Mouse (Mus musculus) liver, postnatal 0 days (tissue): ENCODE measurements around the gene Pip5k1c. TPM values are rescaled to one million over a fixed set of nuclear protein-coding genes. Genes with fewer than 3 reads are reported as not detected.

Experiments
- ATAC-seq: fragments of 200-750 bp; cut with Nextera tagmentation; 2 replicates; pipeline ENCODE4 v1.8.0; 2017; ENCODE audit warnings: mild to moderate bottlenecking, moderate library complexity
- DNase-seq: peaks from one replicate; pipeline ENCODE4 v3.0.0-alpha.2; 2016
- H3K27ac ChIP-seq: fragments of 300-500 bp; sonication (generic); 2 replicates; pipeline ENCODE4 v1.5.1; 2014; ENCODE audit warnings: antibody characterized with exemption, moderate library complexity, mild to moderate bottlenecking, low read depth
- H3K27me3 ChIP-seq: fragments of 300-500 bp; sonication (generic); 2 replicates; pipeline ENCODE4 v1.6.1; 2014; ENCODE audit warnings: low read length, control low read depth, mixed read lengths; ENCODE audit not compliant: insufficient read depth
- H3K36me3 ChIP-seq: fragments of 300-500 bp; sonication (generic); replicated peaks from 2 replicates; pipeline ENCODE4 v1.6.1; 2014; ENCODE audit warnings: mild to moderate bottlenecking, control low read depth, low read length, moderate library complexity, mixed read lengths; ENCODE audit not compliant: insufficient read depth
- H3K4me1 ChIP-seq: fragments of 300-500 bp; sonication (generic); 2 replicates; pipeline ENCODE4 v1.6.1; 2014; ENCODE audit warnings: antibody characterized with exemption, mild to moderate bottlenecking, control low read depth; ENCODE audit not compliant: insufficient read depth
- H3K4me2 ChIP-seq: fragments of 300-500 bp; sonication (generic); 2 replicates; pipeline ENCODE4 v1.6.1; 2014; ENCODE audit warnings: low read depth, mild to moderate bottlenecking, low read length, moderate library complexity, mixed read lengths
- H3K4me3 ChIP-seq: fragments of 300-500 bp; sonication (generic); 2 replicates; pipeline ENCODE4 v1.5.1; 2014; ENCODE audit warnings: low read depth, low read length
- H3K9ac ChIP-seq: fragments of 300-500 bp; sonication (generic); replicated peaks from 2 replicates; pipeline ENCODE4 v1.6.1; 2014; ENCODE audit warnings: mild to moderate bottlenecking, moderate library complexity
- H3K9me3 ChIP-seq: fragments of 300-500 bp; sonication (generic); 2 replicates; pipeline ENCODE4 v1.6.1; 2016; ENCODE audit warnings: mild to moderate bottlenecking, control low read depth, low read length, mixed read lengths
- CTCF ChIP-seq: sonication (generic); IDR thresholded peaks from 2 replicates; pipeline ENCODE4 v1.5.1; 2016; ENCODE audit warnings: antibody characterized with exemption, low read depth
- EP300 ChIP-seq: IDR thresholded peaks from 2 replicates; pipeline ENCODE4 v1.6.1; 2016; ENCODE audit warnings: antibody characterized with exemption, low read depth, mild to moderate bottlenecking
- WGBS: fragments of 180-500 bp; shearing (Covaris S2); extraction: QIAGEN DNeasy Blood & Tissue Kit; methylation state at CpG from one replicate; pipeline ENCODE4 v1.1.7; 2014; ENCODE audit not compliant: insufficient replicate concordance; 5-methylcytosine and 5-hydroxymethylcytosine counted together
- polyA plus RNA-seq: library from polyadenylated mRNA; unstranded; fragments of >200 nt; fragmentation: Nextera tagmentation; extraction: Ambion mirVana; gene quantifications from 2 replicates; pipeline ENCODE4 v1.2.1, GENCODE M21; 2015

Gene Pip5k1c
- polyA plus RNA-seq, 1 experiment from 2014 or later: 9.7 TPM

GRCm38 (mm10) chr10:81252424-81253419 is 40.0 kb upstream of the Pip5k1c start, which contains the start of gene Matk:
Gene Matk, plus strand, starts transcription at chr10:81252935.
- no peak within 1 kb of the TSS for H3K4me2 ChIP-seq
- H3K4me3 ChIP-seq: no peak within 1 kb of the TSS
- DNase-seq (no peak), ATAC-seq (no peak)
- no peaks in the 10 kb centered on the region for H3K9me3 ChIP-seq
- H3K36me3 ChIP-seq: no peaks in the 10 kb centered on the region
- H3K27ac ChIP-seq: no peak within 1 kb of the TSS
- no peak within 1 kb of the TSS for H3K9ac ChIP-seq
- peaks cover 21% of the 10 kb centered on the region for H3K4me1 ChIP-seq
- TF ChIP-seq EP300: no peak
- TF ChIP-seq CTCF: no peak
- 11% methylated on average over 43 of the region's 44 CpGs for WGBS
- H3K27me3 ChIP-seq: peaks cover 39% of the 10 kb centered on the region

DNA sequence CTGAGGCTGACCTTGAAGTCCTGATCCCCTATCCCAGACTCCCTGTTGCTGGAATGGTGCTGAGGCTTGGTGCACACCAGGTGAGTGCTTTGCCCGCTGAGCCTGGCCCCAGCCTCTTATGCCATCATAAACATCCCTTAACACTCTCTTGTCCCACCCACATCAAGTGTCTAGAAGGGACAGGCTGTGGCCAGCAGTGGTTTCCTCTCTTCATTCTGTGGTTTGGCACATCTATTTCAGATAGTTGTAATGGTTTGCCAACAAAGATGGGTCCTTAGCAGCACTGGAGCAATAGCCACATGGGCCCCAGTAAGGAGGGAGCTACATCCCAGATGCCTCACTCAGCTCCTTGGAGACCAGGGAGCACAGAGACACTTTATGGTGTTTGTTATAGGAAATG is 37.9 kb upstream of the Pip5k1c start:
- Histone ChIP-seq H3K27me3 (peaks cover 54% of the 10 kb centered on the region), H3K9me3 (no peaks in the 10 kb centered on the region), H3K4me1 (peaks cover 12% of the 10 kb centered on the region), H3K4me3 (no peak overlapping the region), H3K27ac (no peak overlapping the region), H3K36me3 (no peaks in the 10 kb centered on the region), H3K9ac (no peak overlapping the region), H3K4me2 (no peak overlapping the region)
- TF ChIP-seq EP300: no peak
- no peak for TF ChIP-seq CTCF
- no peak for ATAC-seq
- 18% methylated on average over 1 of the region's 1 CpGs for WGBS
- DNase-seq: no peak

- peak; percentile 12; the same call in 1 of the 2 replicates for ATAC-seq
- WGBS: 2% methylated on average over 62 of the region's 62 CpGs
Observed at GRCm38 (mm10) chr10:81257158-81258039, 35.4 kb upstream of the Pip5k1c start.

DNA sequence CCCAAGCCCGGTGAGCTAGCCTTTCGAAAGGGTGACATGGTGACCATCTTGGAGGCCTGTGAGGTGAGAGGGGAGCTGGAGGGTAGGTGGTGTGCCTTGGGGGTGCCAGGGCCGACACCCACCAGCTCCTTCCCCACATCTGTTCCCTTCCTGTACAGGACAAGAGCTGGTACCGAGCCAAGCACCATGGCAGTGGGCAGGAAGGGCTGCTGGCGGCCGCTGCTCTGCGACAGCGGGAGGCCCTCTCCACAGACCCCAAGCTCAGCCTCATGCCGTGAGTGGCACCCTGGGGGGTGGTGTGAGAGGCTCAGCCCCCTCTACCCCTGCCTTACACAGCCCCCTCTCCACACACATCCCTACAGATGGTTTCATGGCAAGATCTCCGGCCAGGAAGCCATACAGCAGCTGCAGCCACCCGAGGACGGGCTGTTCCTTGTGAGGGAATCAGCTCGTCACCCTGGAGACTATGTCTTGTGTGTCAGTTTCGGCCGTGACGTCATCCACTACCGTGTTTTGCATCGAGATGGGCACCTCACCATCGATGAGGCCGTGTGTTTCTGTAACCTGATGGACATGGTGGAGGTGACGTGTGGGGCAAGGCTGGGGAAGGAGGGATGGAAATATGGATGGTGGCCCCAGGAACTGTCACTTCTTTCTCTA is 33.4 kb upstream of the Pip5k1c start:
- H3K4me3 ChIP-seq: no peak overlapping the region
- TF ChIP-seq CTCF (no peak), EP300 (no peak)
- H3K27me3 ChIP-seq: peaks cover 31% of the 10 kb centered on the region
- peaks cover 12% of the 10 kb centered on the region for H3K36me3 ChIP-seq
- no peak overlapping the region for H3K27ac ChIP-seq
- no peak overlapping the region for H3K4me2 ChIP-seq
- peaks cover 7% of the 10 kb centered on the region for H3K9me3 ChIP-seq
- 56% methylated on average over 21 of the region's 21 CpGs for WGBS
- ATAC-seq: no peak
- DNase-seq: no peak
- peaks cover 5% of the 10 kb centered on the region; the same call in 1 of the 2 replicates for H3K4me1 ChIP-seq
- H3K9ac ChIP-seq: no peak overlapping the region

More at GRCm38 (mm10) chr10:81257158-81258039, 35.4 kb upstream of the Pip5k1c start:
- 0 out of 2 replicates have a peak overlapping the region, but pooled peaks have one; percentile 22 for H3K9ac ChIP-seq
- TF ChIP-seq EP300 (no peak), CTCF (no peak)
- peaks cover 46% of the 10 kb centered on the region for H3K27me3 ChIP-seq
- H3K36me3 ChIP-seq: 0 out of 2 replicates have a peak, but pooled peaks cover under 1% of the 10 kb centered on the region
- H3K4me1 ChIP-seq: peaks cover 5% of the 10 kb centered on the region; the same call in 1 of the 2 replicates
- DNase-seq: no peak
- peaks cover 7% of the 10 kb centered on the region for H3K9me3 ChIP-seq
- H3K4me2 ChIP-seq: peak overlapping the region; percentile 69
- H3K27ac ChIP-seq: no peak overlapping the region
- H3K4me3 ChIP-seq: peak overlapping the region; percentile 33

DNA sequence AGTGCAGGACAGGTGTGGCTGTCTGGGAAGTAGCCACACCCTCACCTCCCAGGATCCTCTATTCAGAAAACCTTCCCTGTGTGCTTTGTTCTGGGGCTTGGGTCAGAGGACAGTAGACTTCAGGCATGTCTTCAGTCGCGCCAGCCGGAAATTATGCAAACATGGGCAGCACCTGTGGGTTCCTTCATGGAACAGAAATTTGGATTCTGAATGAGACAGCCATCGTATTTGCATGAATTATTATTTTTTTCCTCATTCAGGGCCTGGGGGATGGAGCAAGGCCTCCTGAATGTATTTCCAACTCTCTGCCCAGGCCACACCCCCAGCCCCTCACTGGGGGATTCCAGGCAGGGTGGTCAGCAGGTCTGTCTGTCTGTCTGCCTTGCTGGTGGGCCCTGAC is 31.7 kb upstream of the Pip5k1c start:
- 94% methylated on average over 4 of the region's 4 CpGs for WGBS
- TF ChIP-seq CTCF: no peak
- Histone ChIP-seq H3K4me1 (peaks cover 10% of the 10 kb centered on the region; the same call in 1 of the 2 replicates), H3K4me3 (no peak overlapping the region), H3K9ac (no peak overlapping the region), H3K27ac (no peak overlapping the region), H3K36me3 (peaks cover 20% of the 10 kb centered on the region), H3K27me3 (peaks cover 28% of the 10 kb centered on the region), H3K4me2 (no peak overlapping the region), H3K9me3 (peaks cover 7% of the 10 kb centered on the region)
- no peak for ATAC-seq
- no peak for DNase-seq
